Mouse (Mus musculus) forebrain, postnatal 0 days (tissue): ENCODE measurements around the gene Rtcb. TPM values are rescaled to one million over a fixed set of nuclear protein-coding genes. Genes with fewer than 3 reads are reported as not detected.

Experiments
- ATAC-seq: fragments of 200-750 bp; cut with Nextera tagmentation; 2 replicates; pipeline ENCODE4 v1.8.0; 2017; ENCODE audit warnings: mild to moderate bottlenecking, moderate library complexity
- DNase-seq: peaks from one replicate; pipeline ENCODE4 v3.0.0-alpha.2; 2015
- H3K27ac ChIP-seq: fragments of 300-500 bp; sonication (generic); 2 replicates; pipeline ENCODE4 v1.5.1; 2014; ENCODE audit warnings: low read depth, mild to moderate bottlenecking, antibody characterized with exemption, low read length, moderate library complexity, mixed read lengths
- H3K27me3 ChIP-seq: fragments of 300-500 bp; sonication (generic); 2 replicates; pipeline ENCODE4 v1.6.1; 2014; ENCODE audit warnings: mild to moderate bottlenecking, low read length, mixed read lengths; ENCODE audit not compliant: insufficient read depth
- H3K36me3 ChIP-seq: fragments of 300-500 bp; sonication (generic); 2 replicates; pipeline ENCODE4 v1.6.1; 2014; ENCODE audit warnings: mild to moderate bottlenecking, moderate library complexity; ENCODE audit not compliant: insufficient read depth
- H3K4me1 ChIP-seq: fragments of 300-500 bp; sonication (generic); 2 replicates; pipeline ENCODE4 v1.6.1; 2014; ENCODE audit warnings: antibody characterized with exemption; ENCODE audit not compliant: insufficient read depth
- H3K4me2 ChIP-seq: fragments of 300-500 bp; sonication (generic); 2 replicates; pipeline ENCODE4 v1.6.1; 2014; ENCODE audit warnings: low read depth, mild to moderate bottlenecking, moderate library complexity
- H3K4me3 ChIP-seq: fragments of 300-500 bp; sonication (generic); 2 replicates; pipeline ENCODE4 v1.5.1; 2014; ENCODE audit warnings: low read depth, low read length, mixed read lengths
- H3K9ac ChIP-seq: fragments of 300-500 bp; sonication (generic); 2 replicates; pipeline ENCODE4 v1.6.1; 2014; ENCODE audit warnings: mild to moderate bottlenecking
- H3K9me3 ChIP-seq: fragments of 300-500 bp; sonication (generic); 2 replicates; pipeline ENCODE4 v1.6.1; 2016; ENCODE audit warnings: low read length
- CTCF ChIP-seq: sonication (generic); IDR thresholded peaks from 2 replicates; pipeline ENCODE4 v1.5.1; 2016; ENCODE audit warnings: antibody characterized with exemption, control low read depth, low read depth
- WGBS: fragments of 180-500 bp; shearing (Covaris S2); extraction: QIAGEN DNeasy Blood & Tissue Kit; methylation state at CpG from one replicate; pipeline ENCODE4 v1.1.7; 2014; 5-methylcytosine and 5-hydroxymethylcytosine counted together
- polyA plus RNA-seq: library from polyadenylated mRNA; unstranded; fragments of >200 nt; fragmentation: Nextera tagmentation; extraction: Ambion mirVana; gene quantifications from 2 replicates; pipeline ENCODE4 v1.2.1, GENCODE M21; 2015
- total RNA-seq: library from RNA; depleted of rRNA; stranded (reverse); fragments of >200 nt; gene quantifications from 2 replicates; pipeline ENCODE4 v1.2.3, GENCODE M21; 2014; rRNA removed

The Rtcb gene
- total RNA-seq (134 and 139 TPM in 2 replicates), polyA plus RNA-seq (182 TPM in 2 replicates)

GRCm38 (mm10) chr10:85957464-85957950 lies at the start of gene Rtcb:
Rtcb (minus strand) TSS chr10:85957823.
- Histone ChIP-seq H3K4me3 (peak within 1 kb of the TSS; percentile 99), H3K9me3 (no peaks in the 10 kb centered on the region), H3K9ac (peak within 1 kb of the TSS; percentile 83), H3K4me2 (peak within 1 kb of the TSS; percentile 80), H3K4me1 (0 out of 2 replicates have a peak, but pooled peaks cover 4% of the 10 kb centered on the region), H3K27me3 (no peaks in the 10 kb centered on the region), H3K36me3 (peaks cover 25% of the 10 kb centered on the region), H3K27ac (peak within 1 kb of the TSS; percentile 80)
- TF ChIP-seq CTCF = no peak
- DNase-seq (peak; percentile 98), ATAC-seq (peak; percentile 96)
- 2% methylated on average over 38 of the region's 38 CpGs for WGBS

DNA sequence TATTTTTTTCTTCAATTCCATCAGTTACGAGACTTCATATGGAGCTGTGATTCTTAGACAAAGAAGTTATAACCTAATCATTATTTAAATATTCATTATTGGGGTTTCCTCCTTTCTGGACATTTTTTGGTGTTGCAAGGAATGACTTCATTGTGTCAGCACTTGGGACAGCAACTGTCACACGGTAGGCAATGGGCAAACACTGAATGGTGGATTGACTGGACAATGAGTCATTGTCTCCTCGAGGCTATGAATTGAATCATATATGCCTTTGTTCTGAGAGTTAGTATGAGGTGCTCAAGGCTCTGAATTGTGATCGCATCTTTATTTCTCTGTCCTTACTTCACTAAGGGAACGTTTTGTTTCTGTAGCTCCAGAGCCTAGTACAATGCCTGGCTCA lies 48.8 kb upstream of the Rtcb start:
- WGBS = 65% methylated on average over 5 of the region's 5 CpGs
- Histone ChIP-seq H3K9ac (no peak overlapping the region), H3K27me3 (no peaks in the 10 kb centered on the region), H3K4me1 (no peaks in the 10 kb centered on the region), H3K9me3 (no peaks in the 10 kb centered on the region), H3K36me3 (no peaks in the 10 kb centered on the region), H3K27ac (no peak overlapping the region), H3K4me3 (no peak overlapping the region), H3K4me2 (no peak overlapping the region)
- DNase-seq (no peak), ATAC-seq (no peak)
- TF ChIP-seq CTCF = no peak

DNA sequence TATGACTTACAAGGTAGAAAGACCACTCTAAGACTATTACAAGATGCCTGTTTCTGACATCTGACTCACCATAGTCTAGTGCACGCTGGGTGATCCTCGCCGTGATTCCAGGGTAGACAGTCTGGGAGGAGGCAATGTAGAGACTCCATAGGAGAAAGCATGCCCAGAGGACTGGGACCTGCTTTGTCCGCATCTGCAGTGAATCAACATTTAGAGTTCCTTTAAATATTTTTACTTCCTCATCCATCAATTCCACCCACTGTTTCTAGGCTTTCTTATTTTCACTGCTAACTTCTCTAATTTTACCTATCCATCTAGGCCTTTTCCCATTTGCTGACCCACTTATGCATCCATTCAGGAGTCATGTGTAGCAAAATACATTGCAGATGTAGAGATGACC lies 42.8 kb upstream of the Rtcb start:
- Histone ChIP-seq H3K36me3 (no peaks in the 10 kb centered on the region), H3K4me3 (no peak overlapping the region), H3K9ac (no peak overlapping the region), H3K4me2 (no peak overlapping the region), H3K9me3 (no peaks in the 10 kb centered on the region), H3K27me3 (no peaks in the 10 kb centered on the region), H3K4me1 (no peaks in the 10 kb centered on the region), H3K27ac (no peak overlapping the region)
- no peak for DNase-seq
- TF ChIP-seq CTCF = no peak
- 93% methylated on average over 4 of the region's 4 CpGs for WGBS
- no peak for ATAC-seq

GRCm38 (mm10) chr10:85994543-85995104 lies 37.0 kb upstream of the Rtcb start:
- Histone ChIP-seq H3K9ac (no peak overlapping the region), H3K36me3 (no peaks in the 10 kb centered on the region), H3K4me1 (no peaks in the 10 kb centered on the region), H3K4me3 (no peak overlapping the region), H3K27me3 (no peaks in the 10 kb centered on the region), H3K4me2 (no peak overlapping the region), H3K9me3 (no peaks in the 10 kb centered on the region), H3K27ac (no peak overlapping the region)
- ATAC-seq (no peak), DNase-seq (no peak)
- WGBS = 87% methylated on average over 5 of the region's 5 CpGs
- TF ChIP-seq CTCF = no peak

- Histone ChIP-seq H3K36me3 (no peaks in the 10 kb centered on the region), H3K4me2 (no peak overlapping the region), H3K4me1 (no peaks in the 10 kb centered on the region), H3K27ac (no peak overlapping the region), H3K9me3 (no peaks in the 10 kb centered on the region), H3K27me3 (no peaks in the 10 kb centered on the region), H3K9ac (no peak overlapping the region), H3K4me3 (no peak overlapping the region)
- no peak for ATAC-seq
- no peak for TF ChIP-seq CTCF
- 90% methylated on average over 9 of the region's 9 CpGs for WGBS
- no peak for DNase-seq
Measured at GRCm38 (mm10) chr10:85993836-85994235, 36.2 kb upstream of the Rtcb start.

DNA sequence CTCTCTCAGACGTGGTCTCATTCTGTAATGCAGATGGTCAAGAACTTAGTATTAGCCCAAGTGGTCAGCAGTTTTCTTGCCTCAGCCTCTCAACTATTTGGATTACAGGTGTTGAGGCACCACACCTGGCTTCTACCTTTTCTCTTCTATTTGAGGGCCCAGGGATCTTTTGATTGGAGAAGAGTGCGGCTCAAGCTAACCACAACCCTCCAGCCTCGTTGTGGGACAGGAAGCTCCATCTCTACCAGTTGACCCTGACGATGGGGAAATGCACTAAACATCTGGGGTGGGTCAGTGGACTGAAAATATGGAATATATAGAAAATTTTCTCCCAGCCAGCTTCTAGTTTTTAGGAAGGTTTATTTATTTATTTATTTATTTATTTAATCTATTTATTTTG lies 34.8 kb upstream of the Rtcb start:
- Histone ChIP-seq H3K27ac (no peak overlapping the region), H3K36me3 (no peaks in the 10 kb centered on the region), H3K4me2 (no peak overlapping the region), H3K27me3 (no peaks in the 10 kb centered on the region), H3K4me1 (no peaks in the 10 kb centered on the region), H3K9ac (no peak overlapping the region), H3K9me3 (no peaks in the 10 kb centered on the region), H3K4me3 (no peak overlapping the region)
- ATAC-seq (no peak), DNase-seq (no peak)
- 89% methylated on average over 4 of the region's 4 CpGs for whole genome bisulfite sequencing
- no peak for TF ChIP-seq CTCF

- no peak for TF ChIP-seq CTCF
Measured at GRCm38 (mm10) chr10:85989412-85990115, 31.9 kb upstream of the Rtcb start.

More at GRCm38 (mm10) chr10:85989412-85990115, 31.9 kb upstream of the Rtcb start:
- no peaks in the 10 kb centered on the region for H3K9me3 ChIP-seq
- ATAC-seq = no peak
- no peak overlapping the region for H3K4me3 ChIP-seq
- H3K27me3 ChIP-seq = no peaks in the 10 kb centered on the region
- H3K27ac ChIP-seq = no peak overlapping the region
- H3K4me2 ChIP-seq = no peak overlapping the region
- DNase-seq = no peak
- no peaks in the 10 kb centered on the region for H3K4me1 ChIP-seq
- WGBS = 84% methylated on average over 6 of the region's 6 CpGs
- H3K9ac ChIP-seq = no peak overlapping the region
- H3K36me3 ChIP-seq = no peaks in the 10 kb centered on the region
